ENCODE assay signal across 8 mouse cellular contexts in genomic region chr11:103101866-103102501, GRCm38 (mm10). TPM values are rescaled to one million over a fixed set of nuclear protein-coding genes. Genes with fewer than 3 reads are reported as not detected.
DNase-seq lines count a peak whose midpoint lies in the region; ATAC-seq lines count a peak whose summit lies in the region.

No protein-coding gene starts in this region.

- H3K4me1 ChIP-seq in intestine, embryonic 15.5 days (replicated peaks), result peaks cover 34% of the 10 kb centered on the region
- H3K4me1 ChIP-seq in limb, embryonic 10.5 days, result peaks cover 57% of the 10 kb centered on the region
- peaks cover 20% of the 10 kb centered on the region for H3K4me1 ChIP-seq in midbrain, embryonic 11.5 days (ENCODE audit: control insufficient read depth, insufficient read depth, low read length)
- peaks cover 7% of the 10 kb centered on the region for H3K4me1 ChIP-seq in stomach, embryonic 14.5 days (ENCODE audit: control insufficient read depth, insufficient read depth, low read length)

- H3K27me3 ChIP-seq in intestine, embryonic 15.5 days (replicated peaks), result peaks cover 9% of the 10 kb centered on the region; the same call in 1 of the 2 replicates
- H3K27me3 ChIP-seq in limb, embryonic 10.5 days (ENCODE audit: low read depth, poor library complexity, severe bottlenecking), result peaks cover 89% of the 10 kb centered on the region
- H3K27me3 ChIP-seq in midbrain, embryonic 11.5 days (ENCODE audit: control insufficient read depth, insufficient read depth, low read length), result peaks cover 32% of the 10 kb centered on the region
- H3K27me3 ChIP-seq in stomach, embryonic 14.5 days (ENCODE audit: control insufficient read depth, insufficient read depth, low read length), result peaks cover 5% of the 10 kb centered on the region; the same call in 1 of the 2 replicates

- 0 out of 2 replicates have a peak, but pooled peaks cover 3% of the 10 kb centered on the region for H3K36me3 ChIP-seq in intestine, embryonic 15.5 days
- H3K36me3 ChIP-seq in limb, embryonic 10.5 days, result no peaks in the 10 kb centered on the region
- no peaks in the 10 kb centered on the region for H3K36me3 ChIP-seq in midbrain, embryonic 11.5 days (ENCODE audit: control insufficient read depth, insufficient read depth, low read length)
- H3K36me3 ChIP-seq in stomach, embryonic 14.5 days (ENCODE audit: control insufficient read depth, insufficient read depth, low read length), result no peaks in the 10 kb centered on the region

- peak; percentile 11 for ATAC-seq in intestine, embryonic 15.5 days
- ATAC-seq in midbrain, embryonic 11.5 days (ENCODE audit: low FRiP score), result peak; percentile 19
- ATAC-seq in stomach, embryonic 14.5 days (ENCODE audit: insufficient number of reproducible peaks, insufficient read depth, low FRiP score, low read depth), result peak; percentile 7; the same call in 1 of the 2 replicates

- peak overlapping the region; percentile 59 for H3K4me3 ChIP-seq in intestine, embryonic 15.5 days (replicated peaks)
- peak overlapping the region; percentile 63 for H3K4me3 ChIP-seq in limb, embryonic 10.5 days
- H3K4me3 ChIP-seq in midbrain, embryonic 11.5 days (ENCODE audit: low read depth, low read length), result peak overlapping the region; percentile 47
- H3K4me3 ChIP-seq in stomach, embryonic 14.5 days (ENCODE audit: low read depth, low read length), result peak overlapping the region; percentile 55

- intact Hi-C loops in gastrocnemius, postnatal 14 days (cut with DNase I; ENCODE audit: low total_unique reads), result loop anchor here (5.0 kb wide), 1 partner anchor 55 kb away; no protein-coding TSS in a partner anchor

- WGBS in intestine, embryonic 15.5 days, result 3% methylated on average over 30 of the region's 30 CpGs
- 3% methylated on average over 30 of the region's 30 CpGs for WGBS in limb, embryonic 10.5 days
- WGBS in midbrain, embryonic 11.5 days, result 2% methylated on average over 30 of the region's 30 CpGs
- 2% methylated on average over 30 of the region's 30 CpGs for WGBS in stomach, embryonic 14.5 days

- H3K27ac ChIP-seq in intestine, embryonic 15.5 days, result no peak overlapping the region
- H3K27ac ChIP-seq in limb, embryonic 10.5 days, result peak overlapping the region; percentile 76
- no peak overlapping the region for H3K27ac ChIP-seq in midbrain, embryonic 11.5 days (ENCODE audit: low read depth, low read length)
- H3K27ac ChIP-seq in stomach, embryonic 14.5 days (ENCODE audit: low read length), result no peak overlapping the region

- H3K4me2 ChIP-seq in intestine, embryonic 15.5 days (replicated peaks), result peak overlapping the region; percentile 95
- H3K4me2 ChIP-seq in midbrain, embryonic 11.5 days, result peak overlapping the region; percentile 68
- peak overlapping the region; percentile 91 for H3K4me2 ChIP-seq in stomach, embryonic 14.5 days (replicated peaks; ENCODE audit: low read depth, low read length)

- no peaks in the 10 kb centered on the region for H3K9me3 ChIP-seq in intestine, embryonic 15.5 days
- no peaks in the 10 kb centered on the region for H3K9me3 ChIP-seq in limb, embryonic 10.5 days (replicated peaks)
- no peaks in the 10 kb centered on the region for H3K9me3 ChIP-seq in midbrain, embryonic 11.5 days (ENCODE audit: control insufficient read depth, low read length)
- no peaks in the 10 kb centered on the region for H3K9me3 ChIP-seq in stomach, embryonic 14.5 days (ENCODE audit: control insufficient read depth, low read depth, low read length)

- peak overlapping the region; percentile 61 for H3K9ac ChIP-seq in intestine, embryonic 15.5 days
- H3K9ac ChIP-seq in midbrain, embryonic 11.5 days (ENCODE audit: low read length), result peak overlapping the region; percentile 59
- peak overlapping the region; percentile 25; the same call in 1 of the 2 replicates for H3K9ac ChIP-seq in stomach, embryonic 14.5 days (replicated peaks; ENCODE audit: low read depth, low read length)

- DNase-seq in urinary bladder, adult 18-20 months (ENCODE audit: low spot score in 2 of 2), result peak; percentile 60 to 72
- no peak for DNase-seq in urinary bladder, postnatal 10 days (ENCODE audit: low spot score)
- peak; percentile 58 for DNase-seq in embryo, embryonic 10 days (ENCODE audit: low spot score)
- DNase-seq in gastrocnemius, postnatal 14 days, result peak; percentile 61
- peak; percentile 72 for DNase-seq in limb, embryonic 10.5 days (ENCODE audit: low spot score)
- DNase-seq in midbrain, embryonic 11.5 days (ENCODE audit: low spot score, missing footprints), result peak; percentile 95

RNA-seq across cellular contexts. Expression of gene Acbd4, which starts 0.5 kb away (rescaled TPM):
- 10 to 100 TPM; 30.0 to 35.7 TPM for total RNA-seq in gastrocnemius, postnatal 14 days (2021)
- polyA plus RNA-seq in intestine, embryonic 15.5 days (2015; fragmentation: Nextera tagmentation; extraction: Ambion mirVana), result 17.4 and 22.0 TPM in 2 replicates
- polyA plus RNA-seq in limb, embryonic 10.5 days (2016; fragmentation: Nextera tagmentation; extraction: Ambion mirVana), result 4.0 and 5.1 TPM in 2 replicates
- 8.2 and 10.5 TPM in 2 replicates for polyA plus RNA-seq in midbrain, embryonic 11.5 days (2014; fragmentation: Nextera tagmentation; extraction: Ambion mirVana)
- polyA plus RNA-seq in stomach, embryonic 14.5 days (2014; fragmentation: Nextera tagmentation; extraction: Ambion mirVana), result 17.7 and 20.4 TPM in 2 replicates

RNA-seq across cellular contexts. Expression of gene Plcd3, which starts 0.5 kb away (rescaled TPM):
- total RNA-seq in gastrocnemius, postnatal 14 days (2021), result 1 to 10 TPM; 4.5 TPM
- polyA plus RNA-seq in intestine, embryonic 15.5 days (2015; fragmentation: Nextera tagmentation; extraction: Ambion mirVana), result 1.8 and 2.0 TPM in 2 replicates
- 1.5 and 1.8 TPM in 2 replicates for polyA plus RNA-seq in limb, embryonic 10.5 days (2016; fragmentation: Nextera tagmentation; extraction: Ambion mirVana)
- 0.63 and 0.86 TPM in 2 replicates for polyA plus RNA-seq in midbrain, embryonic 11.5 days (2014; fragmentation: Nextera tagmentation; extraction: Ambion mirVana)
- 2.5 TPM in 2 replicates for polyA plus RNA-seq in stomach, embryonic 14.5 days (2014; fragmentation: Nextera tagmentation; extraction: Ambion mirVana)

RNA-seq across cellular contexts. Expression of gene Hexim1, which starts 14.0 kb away (rescaled TPM):
- total RNA-seq in gastrocnemius, postnatal 14 days (2021), result 10 to 100 TPM; 20.7 to 21.5 TPM
- polyA plus RNA-seq in intestine, embryonic 15.5 days (2015; fragmentation: Nextera tagmentation; extraction: Ambion mirVana), result 4.1 and 4.7 TPM in 2 replicates
- polyA plus RNA-seq in limb, embryonic 10.5 days (2016; fragmentation: Nextera tagmentation; extraction: Ambion mirVana), result 1.8 and 2.4 TPM in 2 replicates
- polyA plus RNA-seq in midbrain, embryonic 11.5 days (2014; fragmentation: Nextera tagmentation; extraction: Ambion mirVana), result 4.6 and 5.2 TPM in 2 replicates
- 7.6 and 7.7 TPM in 2 replicates for polyA plus RNA-seq in stomach, embryonic 14.5 days (2014; fragmentation: Nextera tagmentation; extraction: Ambion mirVana)

RNA-seq across cellular contexts. Expression of gene Hexim2, which starts 30.2 kb away (rescaled TPM):
- total RNA-seq in gastrocnemius, postnatal 14 days (2021), result 1 to 10 TPM; 2.7 to 3.8 TPM
- polyA plus RNA-seq in intestine, embryonic 15.5 days (2015; fragmentation: Nextera tagmentation; extraction: Ambion mirVana), result 7.9 and 8.8 TPM in 2 replicates
- 10.1 and 12.3 TPM in 2 replicates for polyA plus RNA-seq in limb, embryonic 10.5 days (2016; fragmentation: Nextera tagmentation; extraction: Ambion mirVana)
- 5.0 and 6.3 TPM in 2 replicates for polyA plus RNA-seq in midbrain, embryonic 11.5 days (2014; fragmentation: Nextera tagmentation; extraction: Ambion mirVana)
- polyA plus RNA-seq in stomach, embryonic 14.5 days (2014; fragmentation: Nextera tagmentation; extraction: Ambion mirVana), result 7.3 and 9.1 TPM in 2 replicates
